Mouse (Mus musculus) left cerebral cortex, adult 9 months (tissue): ENCODE measurements around the gene Acbd6.

Source experiments
- DNase-seq, 2 experiments: peaks; one replicate each; pipeline ENCODE4 v3.0.0; 2022; ENCODE audit warnings: low spot score in 2 of 2

The Acbd6 gene

GRCm38 (mm10) chr1:155650121-155650846 lies 92.4 kb downstream of the Acbd6 start:
- no peak for DNase-seq

GRCm38 (mm10) chr1:155654961-155655360 lies 97.0 kb downstream of the Acbd6 start:
- no peak for DNase-seq

- peak in 1 of 2 experiments; percentile 21 for DNase-seq
These were observed 98.4 kb downstream of the Acbd6 start for GRCm38 (mm10) chr1:155656321-155656720.

- DNase-seq: no peak
These were observed 106.1 kb downstream of the Acbd6 start for GRCm38 (mm10) chr1:155663994-155664393.

DNA sequence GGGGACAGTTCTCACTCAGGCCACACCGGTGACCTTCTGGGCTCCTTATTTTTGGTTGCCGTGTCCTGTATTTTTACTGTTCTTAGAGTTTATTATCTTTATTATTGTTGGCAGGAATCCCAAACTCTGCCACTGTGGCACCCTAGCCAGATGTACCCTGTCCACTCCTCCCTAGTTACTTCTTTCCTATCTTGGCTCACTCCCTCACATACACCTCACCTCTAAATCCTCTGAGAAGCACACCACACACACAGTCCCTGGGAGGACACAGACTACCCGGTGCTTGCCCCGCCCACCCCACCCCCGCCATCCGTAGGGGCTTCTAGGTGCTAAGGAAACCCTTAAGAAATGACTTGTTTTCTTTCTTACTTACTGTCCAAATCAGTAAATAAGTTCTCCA lies 117.7 kb downstream of the Acbd6 start:
- no peak for DNase-seq

DNA sequence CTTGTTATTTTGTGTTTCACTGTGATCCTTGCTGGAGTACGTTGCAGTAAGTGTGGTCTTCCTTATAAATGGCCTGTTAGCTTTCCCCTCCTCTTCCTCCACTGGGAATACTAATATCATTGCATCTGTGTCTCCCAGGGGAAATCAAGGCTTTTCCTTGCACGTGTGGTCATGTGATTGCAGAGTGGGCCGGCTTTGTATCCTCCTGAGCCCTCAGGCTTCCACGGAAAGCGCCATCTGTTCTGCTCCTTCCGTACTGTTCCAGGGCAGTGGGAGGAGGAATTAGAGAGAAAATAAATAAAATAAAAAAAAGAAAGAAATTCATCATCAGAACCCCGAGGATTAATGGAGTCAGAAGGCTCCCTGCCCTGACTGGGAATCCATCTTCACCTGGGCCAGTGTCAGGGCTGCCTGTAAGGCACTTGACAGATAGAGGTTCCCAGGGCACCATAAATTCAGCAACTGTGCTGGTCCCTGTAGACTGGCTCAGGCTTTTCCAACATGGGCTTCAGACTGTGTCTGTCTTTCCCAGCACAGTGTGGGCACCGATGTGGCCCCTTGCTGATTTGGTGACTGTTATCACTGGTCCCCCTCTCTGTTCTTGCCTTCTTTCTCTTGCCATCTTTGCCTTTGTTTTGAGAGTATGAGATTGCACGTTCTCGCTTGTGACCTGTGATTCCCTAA lies 123.3 kb downstream of the Acbd6 start:
- no peak for DNase-seq

DNA sequence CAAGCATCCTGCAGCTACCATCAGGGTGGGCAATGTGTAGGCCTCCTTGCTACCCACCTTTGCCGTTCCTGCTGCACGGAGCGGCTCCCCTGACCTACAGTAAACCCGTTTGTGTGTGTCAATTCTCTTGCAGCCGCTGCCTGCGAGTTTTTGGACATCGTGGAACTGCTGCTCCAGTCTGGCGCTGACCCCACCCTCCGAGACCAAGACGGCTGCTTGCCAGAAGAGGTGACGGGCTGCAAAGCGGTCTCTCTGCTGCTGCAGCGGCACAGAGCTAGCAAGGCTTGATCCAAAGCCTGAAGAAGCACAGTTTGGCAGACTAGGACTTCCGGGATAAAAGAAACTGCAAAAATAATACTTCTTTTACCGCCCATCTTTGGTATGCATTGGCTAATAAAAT lies 128.9 kb downstream of the Acbd6 start:
- no peak for DNase-seq

DNA sequence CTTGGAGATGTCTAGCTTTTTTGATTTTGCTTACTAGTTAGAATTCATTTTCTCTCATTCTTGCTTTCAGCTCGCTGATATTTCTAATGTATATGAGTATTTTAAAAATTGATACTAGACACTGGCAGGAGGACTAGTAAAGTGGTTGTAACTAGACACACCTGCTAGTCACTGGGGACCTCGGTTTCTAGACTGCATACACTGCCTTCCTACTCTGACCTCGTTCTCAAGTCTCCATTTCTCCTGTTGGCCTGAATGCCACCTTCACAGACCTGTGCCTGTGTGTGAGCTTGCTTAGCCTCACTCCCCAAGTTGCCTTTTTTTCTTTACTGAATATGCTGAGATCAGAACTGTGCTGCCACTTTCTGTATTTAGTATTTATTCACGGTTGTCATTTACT lies 131.2 kb downstream of the Acbd6 start:
- DNase-seq: no peak

- no peak for DNase-seq
These were observed 131.6 kb downstream of the Acbd6 start for GRCm38 (mm10) chr1:155689558-155689957.

GRCm38 (mm10) chr1:155692230-155692629 lies 134.3 kb downstream of the Acbd6 start:
- DNase-seq: no peak

DNA sequence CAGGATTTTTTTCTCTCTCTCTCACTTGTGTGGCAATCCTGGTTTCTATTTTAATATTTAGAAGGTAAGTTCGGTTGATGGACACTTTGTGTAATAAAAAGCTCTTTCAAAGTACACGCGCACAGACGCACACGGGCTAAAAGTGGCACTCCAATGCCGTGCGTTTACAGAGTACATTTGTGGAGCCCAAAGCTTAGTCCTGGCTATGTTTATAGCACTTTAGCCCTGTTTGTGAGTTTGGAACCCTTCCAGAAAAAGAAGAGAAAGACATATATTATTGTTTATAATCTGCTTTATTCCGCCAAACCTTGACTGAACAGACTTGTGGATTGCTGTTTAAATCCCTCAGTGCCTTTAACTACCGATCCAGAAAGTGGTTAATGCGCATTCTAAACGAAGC lies 135.1 kb downstream of the Acbd6 start:
- DNase-seq: no peak

- no peak for DNase-seq
These were observed 135.5 kb downstream of the Acbd6 start for GRCm38 (mm10) chr1:155693443-155693842.

GRCm38 (mm10) chr1:155698373-155699159 lies 140.6 kb downstream of the Acbd6 start:
- DNase-seq: peak in 1 of 2 experiments; percentile 58

- DNase-seq: no peak
These were observed 143.0 kb downstream of the Acbd6 start for GRCm38 (mm10) chr1:155700886-155701285.

- DNase-seq: no peak
These were observed 145.3 kb downstream of the Acbd6 start for GRCm38 (mm10) chr1:155703191-155703680.

DNA sequence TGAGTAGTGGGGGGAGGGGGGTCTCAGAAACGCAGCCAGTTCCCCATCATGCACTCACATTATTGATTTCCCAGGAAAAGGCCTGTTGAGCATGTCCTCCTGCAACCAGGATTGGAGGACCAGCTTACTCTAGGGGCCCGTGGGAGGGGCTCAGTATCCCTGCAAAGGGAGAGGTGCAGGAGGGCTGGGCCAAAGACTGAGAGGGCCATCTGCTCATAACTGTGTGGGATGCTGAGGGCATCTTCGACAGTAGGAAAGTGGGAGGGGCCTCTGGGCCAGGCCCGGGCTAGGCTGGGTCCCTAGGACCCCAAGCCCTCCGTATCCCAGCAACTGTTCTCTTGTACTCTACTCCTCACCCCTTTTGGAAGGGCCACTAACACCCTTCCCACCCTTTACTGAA lies 146.3 kb downstream of the Acbd6 start:
- no peak for DNase-seq

- peak in 1 of 2 experiments; percentile 30 for DNase-seq
These were observed 155.4 kb downstream of the Acbd6 start for GRCm38 (mm10) chr1:155713306-155713705.

DNA sequence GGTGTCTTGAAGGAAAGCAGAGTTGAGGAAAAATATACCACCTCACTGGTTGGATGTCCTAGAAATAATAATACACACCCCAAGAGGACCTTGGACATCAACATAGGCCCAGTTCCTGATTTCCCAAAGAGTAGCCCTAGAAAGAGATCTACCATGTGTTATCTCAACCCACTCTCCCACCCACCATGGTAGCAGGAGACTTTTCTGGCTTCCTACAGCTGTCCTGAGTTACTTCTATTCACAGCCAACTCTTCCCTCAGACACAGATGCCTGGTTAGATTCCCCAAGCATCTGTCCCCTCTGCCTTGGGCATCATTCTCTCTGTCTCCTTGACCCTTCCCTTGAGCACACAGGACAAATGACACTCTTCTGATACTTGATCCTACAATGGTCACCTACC lies 157.4 kb downstream of the Acbd6 start:
- DNase-seq: no peak

- DNase-seq: no peak
These were observed 159.4 kb downstream of the Acbd6 start for GRCm38 (mm10) chr1:155717301-155717700.

DNA sequence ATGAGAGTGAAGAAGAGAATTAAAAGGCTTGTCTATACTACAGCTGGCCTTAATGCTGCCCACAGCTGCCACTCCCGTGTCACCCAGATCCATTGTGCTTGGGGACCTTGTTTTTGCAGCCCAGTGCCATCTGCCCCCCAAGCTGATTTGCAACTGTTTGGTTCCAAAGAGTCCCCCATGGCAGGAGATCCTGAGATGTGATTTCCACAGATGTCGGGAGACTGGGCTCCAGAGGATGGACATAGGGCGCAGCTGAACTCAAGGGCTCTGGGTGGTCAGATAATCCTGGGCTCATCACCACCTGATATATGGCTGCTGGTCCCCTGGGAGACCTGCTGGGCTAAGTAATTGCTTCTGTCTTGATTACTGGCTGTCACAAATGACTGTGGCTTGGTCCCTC lies 160.9 kb downstream of the Acbd6 start:
- no peak for DNase-seq

DNA sequence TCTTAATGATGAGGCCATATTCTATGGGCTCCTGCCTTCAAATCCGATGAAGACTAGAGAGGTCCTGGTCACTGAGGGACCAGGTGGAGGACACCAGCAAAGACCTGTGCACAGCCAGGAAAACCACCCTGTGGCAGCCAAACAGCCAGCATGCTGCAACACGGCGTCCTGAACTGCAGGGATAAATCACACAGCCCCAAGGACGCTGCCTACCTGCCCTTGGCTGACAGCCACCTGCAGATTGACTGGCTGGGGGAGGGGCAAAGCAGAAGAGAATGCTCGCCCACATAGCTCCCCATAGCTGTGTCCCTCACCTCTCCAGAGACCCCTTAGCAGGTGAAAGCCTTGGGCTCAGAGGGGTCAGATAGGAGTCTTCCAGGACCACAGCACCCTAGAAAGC lies 162.1 kb downstream of the Acbd6 start:
- DNase-seq: no peak

GRCm38 (mm10) chr1:155721443-155721842 lies 163.5 kb downstream of the Acbd6 start:
- DNase-seq: peak in 1 of 2 experiments; percentile 48
